Mouse (Mus musculus): ENCODE results near the gene Med25.
A peak's percentile ranks its signal among the peaks of the same experiment; 100 is the strongest.

Gene Med25

DNA sequence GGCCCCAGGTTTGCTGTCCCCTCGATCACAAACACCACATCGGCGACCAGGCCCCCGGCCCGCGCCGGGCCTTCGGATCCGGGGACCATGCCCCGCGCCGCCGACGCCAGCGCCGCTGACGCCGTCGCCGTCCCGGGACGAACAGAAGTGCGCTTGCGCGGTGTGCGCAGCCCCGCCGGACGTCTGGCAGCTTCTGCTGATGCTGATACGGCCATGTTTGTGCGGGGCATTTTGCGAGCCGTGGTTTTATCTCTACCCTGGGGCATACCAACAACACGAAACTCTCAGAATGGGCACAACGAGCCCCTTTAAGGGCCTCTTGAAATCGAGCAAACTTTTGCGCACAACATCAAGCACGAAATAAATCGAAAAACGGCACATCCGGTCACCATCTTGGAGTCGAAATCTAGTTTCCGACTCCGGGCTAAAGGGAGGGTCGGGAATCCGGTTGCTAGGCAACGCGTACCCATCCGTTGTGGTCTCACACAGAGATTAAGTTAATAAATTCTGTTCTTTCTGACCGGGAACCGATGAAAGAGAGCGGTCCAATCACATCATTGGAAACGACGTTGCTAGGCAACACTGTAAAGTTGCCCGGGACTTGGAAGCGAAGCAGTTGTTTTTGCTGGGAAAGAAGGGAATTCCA, at the start of gene Med25:
Med25 (minus strand) TSS at position 437 of the 646 bp plus-strand sequence.
- peak; percentile 89 for DNase-seq (ENCODE audit: low spot score)

DNA sequence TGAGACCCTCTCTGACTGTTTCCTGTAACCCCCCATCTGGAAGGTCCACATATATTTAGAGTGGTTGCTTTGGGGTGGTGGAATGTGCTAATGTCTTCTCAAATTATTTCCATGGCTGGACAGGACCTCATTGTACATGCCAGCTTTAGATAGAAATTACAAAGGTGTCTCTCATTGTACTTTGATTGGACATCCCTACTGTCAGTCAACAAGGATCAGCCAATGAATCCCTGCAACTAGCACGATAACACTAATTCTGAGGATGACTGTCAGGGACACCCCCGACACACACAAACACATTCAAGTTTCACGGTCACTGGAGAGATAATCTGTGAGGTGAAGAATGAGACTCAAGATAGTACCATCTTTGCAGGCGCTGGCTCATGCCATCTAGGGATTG, 46.2 kb upstream of the Med25 start:
- DNase-seq (ENCODE audit: low spot score) = no peak

DNA sequence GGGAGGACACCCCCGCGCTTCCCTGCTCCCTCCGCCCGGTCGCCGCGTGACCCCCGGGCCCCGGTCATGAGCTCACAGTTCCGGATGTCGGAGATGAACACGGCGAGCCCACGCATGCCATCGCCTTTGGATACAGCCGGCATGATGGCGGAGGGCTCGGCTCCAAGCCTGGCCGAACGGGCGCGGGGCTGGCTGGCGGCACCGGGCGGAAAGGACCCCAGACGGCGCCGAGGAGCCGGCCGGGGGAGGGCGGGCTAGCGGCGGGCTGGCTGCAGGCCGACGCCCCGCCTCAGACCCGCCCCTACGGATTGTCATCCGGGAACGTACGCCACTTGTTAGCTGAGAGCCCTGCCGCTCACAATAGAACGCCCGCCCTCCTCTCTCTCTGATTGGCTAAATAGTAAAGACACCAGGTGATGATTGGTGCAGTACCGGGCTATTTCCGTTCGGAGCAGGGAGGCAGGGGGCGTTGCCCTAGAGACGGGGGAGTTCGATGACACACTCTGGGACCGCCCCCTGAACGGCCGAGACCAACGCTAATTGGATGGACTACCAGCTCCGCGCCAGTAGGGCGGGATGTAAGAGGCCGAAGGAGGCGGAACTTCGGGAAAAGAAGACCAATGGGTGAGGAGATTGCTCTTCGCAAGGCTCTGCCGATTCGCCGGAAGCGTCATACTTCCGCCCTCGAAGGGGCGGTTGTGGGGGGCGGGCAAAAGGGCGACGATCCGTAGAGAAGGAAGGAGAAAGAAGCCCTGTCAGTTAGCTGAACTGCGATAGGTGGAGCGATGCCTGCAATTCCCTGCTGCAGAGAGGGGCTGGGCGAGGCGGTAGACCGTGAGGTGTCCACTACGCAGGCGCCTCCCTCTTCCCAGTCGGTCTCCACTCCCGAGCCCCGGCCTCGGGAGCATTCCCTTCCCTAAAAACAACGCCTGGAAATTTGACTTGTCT, 37.0 kb upstream of the Med25 start, which contains the start of gene Ap2a1:
Ap2a1 (minus strand) TSS at position 293 of the 948 bp plus-strand sequence.
- peak; percentile 99 for DNase-seq (ENCODE audit: low spot score)

DNA sequence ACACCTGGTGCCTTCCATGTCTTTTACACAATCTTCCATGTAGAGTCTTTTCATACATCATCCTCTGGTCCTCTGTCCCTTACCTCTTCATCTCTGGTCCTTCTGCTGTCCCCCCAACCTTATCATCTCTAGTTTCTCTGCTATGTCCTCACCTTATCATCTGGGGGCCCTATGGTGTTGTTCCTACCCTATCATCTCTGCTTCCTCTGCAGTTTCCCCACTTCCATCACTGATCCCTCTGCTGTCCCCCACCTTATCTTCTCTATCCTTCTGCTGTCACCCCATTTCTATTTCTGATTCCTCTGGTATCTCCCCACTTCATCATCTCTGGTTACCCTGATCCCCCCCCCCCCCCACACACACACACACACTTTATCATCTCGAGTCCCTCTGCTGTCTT, 36.1 kb upstream of the Med25 start:
- no peak for DNase-seq (ENCODE audit: low spot score)

DNA sequence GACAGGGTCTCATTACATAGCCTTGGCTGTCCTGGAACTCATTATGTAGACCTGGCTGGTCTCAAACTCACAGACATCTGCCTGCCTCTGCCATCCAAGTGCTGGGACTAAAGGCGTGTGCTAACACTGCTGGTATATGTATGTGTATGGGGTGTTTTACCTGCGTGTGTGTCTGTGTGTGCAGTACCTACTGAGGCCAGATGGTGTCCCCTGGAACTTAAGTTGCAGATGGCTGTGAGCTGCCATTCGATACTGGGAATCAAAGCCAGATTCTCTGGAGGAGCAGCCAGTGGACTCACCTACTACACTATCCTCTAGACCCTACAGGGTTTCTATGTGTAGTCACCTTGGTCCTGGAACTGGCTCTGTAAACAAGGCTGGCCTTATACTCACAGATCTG, 33.0 kb upstream of the Med25 start:
- no peak for DNase-seq (ENCODE audit: low spot score)

DNA sequence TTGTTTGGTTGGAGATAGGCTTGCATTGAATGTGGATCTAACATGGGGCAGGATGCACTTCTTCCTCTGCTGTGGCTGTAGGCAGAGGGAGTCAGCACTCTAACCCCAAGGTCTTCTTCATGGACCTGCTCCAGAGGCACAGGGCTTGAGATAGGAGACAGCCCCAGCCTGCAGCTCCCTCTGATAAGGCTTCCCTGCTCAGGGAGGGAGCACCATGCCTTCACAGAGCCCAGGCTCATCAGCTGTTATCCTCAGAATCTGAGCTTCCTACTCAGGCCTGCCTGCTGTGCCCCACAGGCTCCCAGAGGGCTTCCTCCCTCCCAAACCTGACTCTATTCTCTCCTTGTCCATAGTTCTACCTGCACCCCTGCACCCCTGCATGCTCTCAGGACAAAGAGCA, 30.0 kb upstream of the Med25 start:
- no peak for DNase-seq (ENCODE audit: low spot score)

DNA sequence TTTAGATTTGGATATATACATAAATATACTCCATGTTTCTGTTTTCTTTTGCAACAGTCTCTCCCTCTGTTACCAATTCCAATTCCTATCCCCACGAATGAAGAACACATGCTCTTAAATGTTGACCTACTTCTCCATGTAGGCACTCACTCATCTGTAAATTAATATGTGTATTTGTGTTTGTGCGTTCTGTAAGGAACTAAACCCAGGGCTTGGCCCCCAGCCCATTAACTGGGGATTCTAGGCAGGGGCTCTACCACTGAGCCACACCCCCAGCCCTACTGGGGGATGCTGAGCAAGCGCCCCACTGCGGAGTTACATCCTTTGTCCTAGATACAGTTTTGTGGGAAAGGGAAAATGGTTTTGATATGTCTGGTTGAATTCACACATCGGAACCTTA, 26.6 kb upstream of the Med25 start:
- DNase-seq (ENCODE audit: low spot score) = no peak

DNA sequence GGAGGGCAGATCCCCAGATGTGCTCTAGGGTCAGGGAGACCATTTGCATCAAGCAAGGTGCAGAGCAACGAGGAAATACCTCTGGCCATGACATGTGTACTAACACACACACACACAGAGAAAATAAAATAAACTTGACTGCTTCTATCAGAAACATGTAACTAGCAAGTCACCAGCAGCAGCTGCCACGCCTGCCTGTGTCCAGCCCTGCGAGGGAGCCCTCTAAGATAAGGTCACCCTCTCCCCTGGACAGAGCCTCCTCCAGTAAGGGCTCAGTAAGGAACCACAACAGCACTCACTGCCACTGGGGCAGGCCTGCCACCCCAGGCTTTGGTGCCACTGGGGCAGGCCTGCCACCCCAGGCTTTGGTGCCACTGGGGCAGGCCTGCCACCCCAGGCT, 25.7 kb upstream of the Med25 start:
- DNase-seq (ENCODE audit: low spot score) = no peak

DNA sequence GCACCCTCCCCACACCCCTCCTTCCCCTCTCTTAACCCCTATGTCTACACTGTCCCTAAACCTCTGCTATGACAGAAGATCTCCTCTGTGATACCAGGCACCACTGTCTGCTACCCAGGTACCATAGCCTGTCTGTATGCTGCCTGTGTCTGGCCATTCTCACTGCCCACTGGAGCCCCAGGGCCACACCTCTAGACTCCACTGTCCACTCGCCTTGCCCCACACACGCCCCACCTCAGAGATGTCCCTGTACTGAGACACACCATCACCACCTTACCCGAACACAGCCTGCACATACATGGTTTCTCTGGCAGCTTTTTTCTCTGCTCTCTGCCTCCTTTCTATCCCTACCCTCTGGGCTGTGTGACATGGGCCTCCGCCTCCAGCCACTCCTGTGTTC, 24.4 kb upstream of the Med25 start:
- DNase-seq (ENCODE audit: low spot score) = no peak

DNA sequence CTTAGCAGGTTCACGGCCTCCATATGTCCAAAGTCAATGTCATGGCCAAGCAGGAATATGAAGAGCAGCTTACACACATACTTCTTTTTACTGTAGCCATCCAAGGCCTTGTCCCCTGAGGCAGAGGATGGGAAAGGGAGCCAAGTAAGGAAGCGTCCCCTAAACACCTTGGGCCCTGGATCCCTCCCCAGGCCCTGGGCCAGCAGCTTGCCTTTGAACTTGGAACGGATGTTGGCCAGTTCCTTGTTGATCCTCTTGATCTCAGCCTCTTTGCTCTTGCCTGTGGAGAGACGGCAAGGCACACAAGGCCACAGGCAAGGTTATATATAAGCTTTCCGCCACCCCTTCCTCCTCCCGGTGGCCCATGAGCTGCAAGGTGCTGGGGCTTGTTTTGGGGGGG, 23.7 kb upstream of the Med25 start:
- peak; percentile 41 for DNase-seq (ENCODE audit: low spot score)

DNA sequence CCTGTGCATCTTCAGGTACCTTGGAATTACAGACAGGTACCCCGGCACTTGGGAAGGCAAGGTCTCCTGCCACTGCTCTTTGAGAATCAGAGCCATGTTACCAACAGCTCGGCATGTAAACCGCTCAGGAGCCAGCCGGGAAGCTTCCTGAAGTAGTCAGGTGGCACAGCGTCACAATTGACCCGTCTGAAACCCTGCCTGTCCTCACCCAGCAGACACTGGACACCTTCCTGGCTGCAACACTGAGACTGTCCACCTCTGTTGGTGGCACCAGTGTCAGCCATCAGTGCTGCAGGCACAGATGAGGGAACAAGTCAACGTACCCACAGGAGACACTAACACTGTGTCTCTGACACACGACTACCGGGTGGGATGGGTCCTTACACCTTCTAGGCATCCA, 22.8 kb upstream of the Med25 start:
- no peak for DNase-seq (ENCODE audit: low spot score)

DNA sequence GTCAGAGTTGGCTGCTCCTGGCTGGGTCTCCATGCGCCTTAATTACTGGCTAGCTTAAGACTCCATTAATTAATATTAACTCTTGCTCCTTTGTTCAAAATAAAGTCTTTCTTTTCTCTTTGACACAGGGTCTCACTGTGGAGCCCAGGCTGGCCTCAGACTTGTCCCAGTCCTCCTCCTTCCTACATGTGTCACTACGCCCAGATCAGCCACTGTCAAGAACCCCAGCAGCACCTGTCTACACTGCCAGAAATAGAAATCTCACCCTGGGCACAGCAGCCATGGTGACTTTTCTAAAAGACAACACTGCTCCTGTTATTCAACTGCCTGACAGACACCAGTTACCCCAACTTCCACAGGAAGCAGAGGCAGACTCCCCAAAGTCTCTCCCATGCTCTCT, 21.9 kb upstream of the Med25 start:
- no peak for DNase-seq (ENCODE audit: low spot score)

DNA sequence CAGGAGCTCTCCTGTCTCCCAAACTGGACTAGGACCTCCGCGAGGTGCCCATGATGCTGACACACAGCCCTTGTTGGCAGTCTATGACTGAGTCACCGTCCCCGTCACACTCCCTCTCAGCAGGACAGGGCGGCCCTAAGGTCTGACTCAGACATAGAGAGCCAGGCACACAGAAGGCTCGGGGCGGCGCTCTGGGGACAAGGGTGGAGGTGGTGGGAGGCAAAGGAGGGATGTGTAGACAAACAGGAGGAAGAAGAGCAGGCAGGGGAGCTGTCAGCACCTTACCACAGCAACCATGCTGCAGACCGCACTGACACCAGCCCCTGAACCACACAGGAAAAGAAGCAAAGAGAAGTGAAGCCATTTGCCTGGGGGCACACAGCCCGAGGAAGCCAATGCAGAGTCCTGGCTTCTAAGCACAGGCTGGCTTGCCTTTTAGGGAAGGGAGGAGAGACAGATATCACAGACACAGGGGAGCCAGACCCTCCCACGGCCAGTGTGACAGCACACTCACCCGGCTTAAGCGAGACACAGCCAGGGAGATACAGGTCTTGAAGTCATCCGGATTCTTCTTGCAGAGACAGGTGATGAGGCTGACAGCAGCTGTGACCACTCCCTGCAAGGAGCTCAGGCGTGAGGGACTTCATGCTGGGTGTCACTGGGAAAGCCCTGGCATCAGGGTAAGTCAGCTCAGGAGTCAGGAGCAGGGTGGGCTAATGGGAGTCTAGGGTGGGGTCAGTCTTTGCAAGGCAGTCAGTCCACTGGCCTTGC, 16.4 kb upstream of the Med25 start:
- no peak for DNase-seq (ENCODE audit: low spot score)

DNA sequence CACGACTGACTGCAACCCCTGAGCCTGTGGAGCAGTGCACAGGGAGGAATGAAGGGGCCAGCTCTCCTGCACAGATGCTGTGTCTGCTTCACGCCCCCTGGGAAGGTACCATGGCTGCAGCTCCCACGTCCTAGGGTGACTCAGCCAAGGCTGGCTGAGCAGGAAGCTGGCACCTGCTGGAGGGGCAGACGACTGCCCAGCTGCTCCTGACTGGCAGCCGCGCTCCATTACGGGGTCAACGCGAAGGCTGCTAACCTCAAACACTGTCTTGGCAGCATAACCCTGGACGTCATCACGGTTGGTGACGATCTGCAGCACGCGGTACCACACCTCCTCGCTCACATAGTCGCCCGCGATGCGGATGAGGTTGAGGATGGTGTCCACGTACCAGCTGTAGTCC, 12.9 kb upstream of the Med25 start:
- DNase-seq (ENCODE audit: low spot score) = no peak

DNA sequence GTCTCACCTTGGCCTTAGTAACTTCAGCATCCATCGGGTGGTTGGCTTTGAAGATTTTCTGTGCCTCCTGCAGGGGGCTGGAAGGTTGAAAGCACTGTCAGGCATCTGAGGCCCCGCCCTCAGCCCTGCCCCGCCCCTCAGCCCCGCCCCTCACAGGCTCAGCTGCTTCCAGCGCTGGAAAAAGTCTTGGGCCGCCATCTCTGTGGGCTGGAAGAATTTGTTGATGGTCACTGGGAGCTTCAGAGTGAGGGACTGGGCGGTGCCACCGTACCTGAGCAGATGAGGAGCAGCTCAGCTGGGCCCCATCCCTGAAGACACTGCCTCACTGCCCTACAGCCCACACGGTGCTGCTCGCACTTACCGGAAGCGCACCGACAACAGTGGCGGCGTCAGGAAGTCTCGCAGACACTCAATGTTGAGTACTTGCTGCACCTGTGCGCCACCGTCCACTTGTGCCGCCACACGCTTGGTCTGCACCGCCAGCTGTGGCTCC, 8.8 kb upstream of the Med25 start:
- DNase-seq (ENCODE audit: low spot score) = peak; percentile 68

DNA sequence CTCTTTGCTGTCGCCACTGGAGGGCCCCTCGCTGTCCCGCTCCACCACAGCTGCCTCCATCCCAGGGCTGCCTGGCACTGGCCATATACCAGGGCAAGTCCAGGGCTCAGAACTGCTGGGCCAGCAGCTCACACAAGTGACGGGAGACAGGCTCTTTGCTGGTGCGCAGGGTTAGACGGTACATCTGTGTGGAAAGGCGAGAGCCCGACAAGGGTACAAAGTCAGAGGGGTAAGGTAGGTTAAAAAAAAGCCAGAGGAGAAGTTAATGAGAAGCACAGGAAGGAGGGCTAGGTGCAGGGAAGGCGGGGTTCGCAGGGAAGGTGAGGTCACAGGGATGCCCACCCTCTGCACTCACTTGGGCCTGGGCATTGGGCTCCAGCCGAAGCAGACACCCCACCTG, 8.1 kb upstream of the Med25 start:
- DNase-seq (ENCODE audit: low spot score) = no peak

DNA sequence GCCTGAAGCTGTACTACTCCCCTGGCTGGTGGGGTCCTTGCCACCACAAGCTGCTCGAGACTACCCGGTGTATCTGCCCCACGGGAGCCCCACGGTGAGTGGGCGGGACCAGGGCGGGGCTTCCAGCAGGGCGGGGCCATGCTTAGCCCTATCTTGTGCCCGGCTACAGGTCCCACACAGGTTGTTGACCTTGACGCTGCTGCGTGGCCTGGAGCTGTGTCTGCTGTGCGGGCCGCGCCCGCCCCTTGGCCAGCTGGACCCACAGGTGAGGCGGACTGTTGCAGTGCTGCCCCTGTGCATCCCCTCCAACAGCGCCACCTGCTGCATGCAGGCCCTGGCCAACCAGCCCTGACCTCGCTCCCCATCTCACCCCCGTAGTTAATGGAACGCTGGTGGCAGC, 6.1 kb upstream of the Med25 start:
- DNase-seq (ENCODE audit: low spot score) = peak; percentile 82

DNA sequence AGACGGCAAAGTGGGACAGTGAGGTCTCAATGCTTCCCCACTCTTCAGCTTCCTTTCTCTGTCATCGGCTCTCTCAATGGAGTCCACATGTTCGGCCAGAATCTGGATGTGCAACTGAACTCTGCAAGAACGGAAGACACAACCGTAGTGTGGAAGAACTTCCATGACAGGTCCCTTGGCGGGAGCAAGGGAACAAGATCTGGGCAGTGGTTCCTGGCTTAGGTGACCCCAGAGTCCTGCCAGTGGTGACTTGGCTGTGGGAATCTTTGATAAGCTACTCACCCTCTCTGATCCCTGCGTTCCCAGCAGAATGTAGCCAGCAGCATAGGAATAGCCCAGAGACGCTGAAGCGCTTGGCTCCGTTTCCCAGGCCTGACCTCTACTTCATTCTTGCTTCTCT, 4.0 kb upstream of the Med25 start:
- DNase-seq (ENCODE audit: low spot score) = no peak

DNA sequence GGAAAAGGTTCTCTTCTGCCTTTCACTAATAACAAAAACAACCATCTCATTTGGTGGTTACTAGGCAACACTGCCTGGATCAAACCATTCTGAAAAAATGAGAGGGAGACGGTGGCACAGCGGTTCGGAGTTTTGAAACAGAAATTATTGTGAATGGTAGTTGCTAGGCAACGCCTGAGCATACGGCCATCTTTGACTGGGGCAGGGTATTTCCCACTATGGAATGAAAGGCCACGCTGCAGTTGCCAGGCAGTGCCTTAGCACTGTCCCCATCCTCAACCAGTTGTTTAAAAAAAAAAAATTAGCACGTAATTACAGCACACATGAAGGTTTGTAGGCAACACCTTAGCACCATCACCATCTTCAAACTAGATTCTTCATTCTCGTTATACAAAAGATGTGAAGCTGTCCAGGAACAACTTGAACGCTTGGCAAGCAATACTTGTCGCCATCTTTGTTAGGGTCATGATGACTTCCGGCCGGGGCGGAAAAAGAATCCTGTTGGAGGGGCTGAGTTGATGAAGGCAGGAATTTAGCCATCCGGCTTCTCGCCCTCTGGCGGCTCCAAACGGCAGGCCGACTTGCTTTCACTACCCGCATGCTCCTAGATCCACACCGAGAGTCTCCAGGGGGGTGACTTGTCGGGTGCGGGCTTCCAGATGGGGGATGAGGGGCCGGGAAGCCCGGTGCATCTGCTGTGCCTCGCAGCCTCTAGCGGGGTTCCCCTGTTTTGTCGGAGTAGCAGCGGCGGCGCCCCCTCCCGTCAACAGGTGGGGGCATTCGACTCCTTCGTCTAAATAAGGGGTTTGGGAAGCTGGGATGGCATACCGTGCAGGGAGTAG, 3.3 kb upstream of the Med25 start, which contains the start of gene Fuz:
Fuz (plus strand) TSS at position 487 of the 842 bp plus-strand sequence.
- DNase-seq (ENCODE audit: low spot score) = peak; percentile 90

DNA sequence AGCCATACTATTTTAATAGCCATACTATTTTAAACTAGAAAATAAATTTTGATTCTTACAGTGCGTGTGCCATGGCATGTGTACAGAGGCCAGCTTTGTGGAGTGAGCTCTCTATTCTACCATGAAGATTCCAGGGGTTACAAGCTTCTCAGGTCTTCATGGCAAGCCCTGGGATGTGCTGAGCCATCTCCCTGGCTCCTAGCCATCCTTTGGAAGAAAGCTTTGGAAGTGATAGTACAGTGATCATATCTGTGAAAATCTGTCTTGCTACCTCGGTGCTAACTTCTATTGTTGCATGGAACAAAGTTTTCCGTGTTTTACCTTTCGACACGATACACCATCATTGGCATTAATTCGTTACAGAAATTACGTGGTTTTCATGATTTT, 2.7 kb upstream of the Med25 start:
- no peak for DNase-seq (ENCODE audit: low spot score)

DNA sequence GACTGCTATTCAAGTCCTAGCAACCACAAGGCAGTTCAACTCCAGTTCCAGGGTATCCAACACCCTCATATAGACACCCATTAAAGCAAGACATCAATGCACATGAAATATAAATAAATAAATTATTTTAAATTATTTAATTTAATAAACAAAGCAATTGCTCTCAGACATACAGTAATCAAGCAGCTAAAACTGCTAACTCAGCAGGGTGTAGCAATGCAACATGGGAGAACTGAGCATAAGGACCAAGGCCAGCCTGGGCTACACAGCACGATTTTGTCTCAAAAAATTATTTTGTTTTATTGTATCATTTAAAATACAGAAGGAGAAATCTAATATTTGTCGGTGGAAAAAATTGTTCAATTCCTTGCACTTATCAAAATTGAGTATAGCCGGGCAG, 1.7 kb upstream of the Med25 start:
- no peak for DNase-seq (ENCODE audit: low spot score)

DNA sequence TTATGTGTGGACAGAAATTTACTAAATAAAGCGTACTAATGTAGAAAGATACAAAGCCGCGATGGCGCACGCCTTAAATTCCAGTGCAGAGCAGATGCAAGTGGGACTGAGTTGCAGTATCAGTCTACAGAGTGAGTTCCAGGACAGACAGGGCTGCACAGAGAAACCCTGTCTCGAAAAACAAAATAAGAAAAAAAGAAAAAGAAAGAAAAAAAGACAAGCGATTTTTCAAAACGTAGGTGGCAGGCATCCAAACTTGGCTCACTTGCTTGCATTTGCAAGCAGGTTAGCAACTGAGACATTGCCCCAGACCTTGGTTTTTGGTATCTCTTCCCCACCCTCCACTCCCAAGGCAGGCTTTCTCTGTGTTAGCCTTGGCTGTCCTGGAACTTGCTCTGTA, 685 bp upstream of the Med25 start:
- DNase-seq (ENCODE audit: low spot score) = no peak

Data from testis, postnatal 10 days (tissue).